Mouse (Mus musculus): ENCODE results near the gene Eogt.

Eogt gene

DNA sequence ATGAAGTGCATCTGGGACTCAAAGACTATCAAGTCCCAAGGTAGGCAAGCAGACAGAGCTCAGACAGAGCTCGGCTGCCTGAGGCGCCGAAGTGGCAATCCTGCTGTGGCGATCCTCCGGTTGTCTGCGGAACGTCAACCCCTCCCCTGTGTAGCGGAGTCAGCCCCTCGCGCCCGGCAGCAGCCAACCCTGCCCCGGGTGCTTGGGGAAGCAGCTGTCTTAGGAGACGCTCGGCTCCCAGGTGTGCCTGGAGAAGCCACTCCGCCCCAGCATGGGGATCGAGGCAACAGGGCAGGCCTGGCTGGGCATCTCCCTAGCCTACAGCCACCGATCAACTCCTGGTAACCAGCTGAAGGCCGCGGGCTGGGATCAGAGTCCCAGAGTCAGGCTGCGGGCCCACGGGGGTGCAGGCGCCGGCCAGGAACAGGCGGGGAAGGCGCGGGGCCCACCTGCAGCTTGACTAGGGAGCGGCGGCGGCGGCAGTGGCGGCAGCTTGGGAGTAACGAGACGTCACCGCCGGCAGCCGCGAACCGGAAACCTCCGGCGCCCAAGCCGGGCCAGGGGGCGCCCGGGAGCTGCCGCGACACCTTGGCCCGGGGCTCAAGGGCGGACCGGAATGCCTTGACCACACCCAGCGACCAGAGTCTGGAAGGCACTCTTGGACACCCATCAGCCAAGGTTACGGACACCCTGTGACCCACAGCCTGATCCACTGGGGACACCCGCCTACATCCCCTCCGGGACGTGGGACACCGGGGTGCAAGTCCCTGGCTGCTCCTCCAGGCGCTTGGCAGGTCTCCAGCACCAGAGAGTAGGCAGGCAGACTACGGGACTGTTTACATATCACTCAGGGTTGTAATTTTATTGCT is at the start of gene Eogt:
Eogt (minus strand) TSS at position 800 of the 869 bp plus-strand sequence.
- DNase-seq (ENCODE audit: extremely low read depth, insufficient read length, low spot score): peak; percentile 90

DNA sequence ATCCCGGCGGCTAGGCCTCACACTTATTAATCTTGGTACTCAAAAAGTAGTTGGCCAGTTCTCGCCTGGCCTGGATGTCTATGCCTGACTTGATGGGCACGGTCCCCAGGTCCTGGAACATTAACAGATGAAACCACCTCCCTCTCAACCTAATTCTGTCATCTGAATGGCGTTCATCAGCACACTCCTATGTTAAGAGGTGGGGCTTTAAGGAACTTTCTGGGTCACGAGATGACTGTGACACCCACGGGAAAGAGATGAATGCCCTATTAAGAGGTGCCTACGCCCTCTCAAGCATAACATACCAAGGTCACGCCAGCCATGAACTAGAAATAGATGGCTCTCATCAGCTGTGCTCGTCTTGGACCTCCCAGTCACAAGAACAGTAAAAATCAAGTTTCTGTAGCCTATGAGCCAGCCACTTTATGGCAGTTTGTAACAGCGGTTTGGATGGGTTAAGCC is 30.4 kb upstream of the Eogt start:
- no peak for DNase-seq (ENCODE audit: extremely low read depth, insufficient read length, low spot score)

GRCm38 (mm10) chr6:97178491-97179366 is 29.7 kb upstream of the Eogt start, which contains the start of gene Tmf1:
Gene Tmf1, minus strand, starts transcription at chr6:97179122.
- peak; percentile 91 for DNase-seq (ENCODE audit: extremely low read depth, insufficient read length, low spot score)

DNA sequence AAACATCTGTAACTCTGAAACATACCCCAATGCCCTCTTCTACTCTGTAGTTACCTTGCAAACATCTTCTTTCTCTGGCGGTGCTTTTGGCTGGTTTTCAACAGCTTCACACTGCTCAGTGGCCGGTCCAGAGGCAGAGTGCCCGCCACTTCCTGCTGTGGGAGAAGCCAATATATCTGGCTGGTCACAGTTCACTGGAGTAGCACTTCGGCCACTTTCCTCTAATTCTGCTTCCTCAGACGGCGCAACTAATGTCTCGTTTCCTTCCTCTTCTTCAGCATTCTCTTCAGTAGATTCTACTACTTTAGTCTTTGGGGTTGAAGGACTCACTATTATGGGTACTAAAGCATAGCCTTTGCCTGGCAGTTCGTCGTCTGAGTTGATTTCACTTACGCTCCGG is 26.7 kb upstream of the Eogt start:
- no peak for DNase-seq (ENCODE audit: extremely low read depth, insufficient read length, low spot score)

GRCm38 (mm10) chr6:97150156-97150555 is 1.2 kb upstream of the Eogt start:
- no peak for DNase-seq (ENCODE audit: extremely low read depth, insufficient read length, low spot score)

DNA sequence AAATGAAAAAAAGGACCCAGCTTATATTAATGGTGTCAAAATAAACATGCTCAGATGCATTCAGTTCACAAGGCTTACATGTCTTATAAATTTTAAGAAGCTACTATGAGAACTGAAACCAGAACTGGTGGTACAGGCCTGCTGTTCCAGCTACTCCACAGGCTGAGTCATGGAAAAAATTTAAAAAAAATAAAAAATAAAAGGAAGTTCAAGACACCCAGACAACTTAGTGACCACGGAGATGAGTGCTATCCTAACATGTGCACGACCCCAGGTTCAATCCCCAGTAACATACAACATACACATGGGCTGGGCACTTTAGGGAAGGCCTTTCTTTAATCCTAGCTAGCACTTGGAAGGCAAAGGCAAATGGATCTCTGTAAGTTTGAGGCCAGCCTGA is 739 bp upstream of the Eogt start:
- DNase-seq (ENCODE audit: extremely low read depth, insufficient read length, low spot score): no peak

DNA sequence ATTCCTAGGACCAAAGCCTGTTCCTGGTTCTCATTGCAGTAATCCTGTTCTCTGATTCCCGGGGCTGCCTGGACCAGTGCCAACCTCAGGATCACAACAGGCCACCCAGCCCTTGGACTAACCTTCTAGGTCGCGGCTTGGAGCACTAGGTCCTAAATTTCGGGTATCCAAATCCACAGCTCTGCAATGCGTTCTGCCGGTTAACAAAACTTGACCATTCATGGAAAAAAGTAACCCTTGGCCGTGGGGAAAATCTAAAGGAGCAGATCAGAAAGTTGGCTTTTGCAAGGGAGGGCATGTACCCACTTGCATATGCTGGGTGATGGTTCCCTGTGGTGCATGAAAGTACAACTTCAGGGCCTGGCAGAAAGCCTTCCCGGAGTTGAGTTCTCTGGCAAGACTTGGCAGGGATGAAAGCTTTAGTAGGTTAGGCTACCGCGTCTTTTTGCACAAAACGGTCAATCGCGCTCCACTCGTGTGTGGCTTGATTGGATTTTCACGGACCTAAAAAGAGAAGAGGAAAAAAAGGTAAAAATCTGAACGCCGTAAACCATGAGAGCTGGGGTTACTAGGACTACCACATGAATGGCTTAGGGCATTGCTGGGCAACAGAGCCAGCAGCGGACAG is 1.1 kb downstream of the Eogt start:
- DNase-seq (ENCODE audit: extremely low read depth, insufficient read length, low spot score): peak; percentile 36

DNA sequence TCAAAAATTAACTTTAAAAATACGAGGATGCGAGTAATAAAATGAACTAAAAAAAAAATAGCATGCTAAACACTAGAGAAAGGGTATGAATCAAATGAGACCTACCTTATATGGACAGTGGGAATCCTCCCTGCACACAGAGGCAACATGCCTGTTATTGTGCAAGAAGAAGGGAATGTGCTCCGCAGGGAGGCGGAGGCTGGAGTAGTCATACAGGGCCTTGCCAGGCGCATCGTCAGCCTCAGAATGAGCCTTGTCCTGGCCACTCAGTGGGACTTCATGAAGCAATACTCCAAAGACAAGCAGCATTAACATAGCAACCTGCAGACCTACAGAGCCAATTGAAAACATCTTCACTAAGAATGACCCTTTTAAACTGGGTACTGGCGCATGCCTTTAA is 3.8 kb downstream of the Eogt start:
- no peak for DNase-seq (ENCODE audit: extremely low read depth, insufficient read length, low spot score)

GRCm38 (mm10) chr6:97144359-97144758 is 4.6 kb downstream of the Eogt start:
- no peak for DNase-seq (ENCODE audit: extremely low read depth, insufficient read length, low spot score)

- DNase-seq (ENCODE audit: extremely low read depth, insufficient read length, low spot score): no peak
Observed at GRCm38 (mm10) chr6:97142611-97143010, 6.4 kb downstream of the Eogt start.

GRCm38 (mm10) chr6:97141811-97142210 is 7.2 kb downstream of the Eogt start:
- DNase-seq (ENCODE audit: extremely low read depth, insufficient read length, low spot score): no peak

GRCm38 (mm10) chr6:97132707-97133303 is 16.2 kb downstream of the Eogt start:
- DNase-seq (ENCODE audit: extremely low read depth, insufficient read length, low spot score): no peak

- DNase-seq (ENCODE audit: extremely low read depth, insufficient read length, low spot score): no peak
Observed at GRCm38 (mm10) chr6:97131808-97132207, 17.2 kb downstream of the Eogt start.

GRCm38 (mm10) chr6:97130979-97131378 is 18.0 kb downstream of the Eogt start:
- DNase-seq (ENCODE audit: extremely low read depth, insufficient read length, low spot score): no peak

- no peak for DNase-seq (ENCODE audit: extremely low read depth, insufficient read length, low spot score)
Observed at GRCm38 (mm10) chr6:97124336-97125010, 24.5 kb downstream of the Eogt start.

DNA sequence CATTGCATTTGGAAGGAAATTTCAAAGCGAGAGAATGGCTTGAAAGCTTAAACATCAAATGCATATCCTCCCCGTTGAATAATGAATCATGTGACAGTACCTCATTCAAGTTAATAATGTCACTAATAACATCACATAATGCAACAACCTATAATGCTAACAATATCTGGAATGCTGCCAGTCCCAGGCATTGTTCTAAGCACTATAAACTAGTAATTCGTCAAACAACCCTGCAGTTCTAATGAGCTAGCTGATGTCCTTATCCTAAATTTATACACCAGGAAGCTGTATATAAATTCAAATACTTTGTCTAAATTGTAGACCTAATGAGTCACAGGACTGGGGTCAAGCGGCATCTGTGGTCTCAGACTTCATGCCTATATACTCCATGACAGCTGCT is 28.1 kb downstream of the Eogt start:
- no peak for DNase-seq (ENCODE audit: extremely low read depth, insufficient read length, low spot score)

DNA sequence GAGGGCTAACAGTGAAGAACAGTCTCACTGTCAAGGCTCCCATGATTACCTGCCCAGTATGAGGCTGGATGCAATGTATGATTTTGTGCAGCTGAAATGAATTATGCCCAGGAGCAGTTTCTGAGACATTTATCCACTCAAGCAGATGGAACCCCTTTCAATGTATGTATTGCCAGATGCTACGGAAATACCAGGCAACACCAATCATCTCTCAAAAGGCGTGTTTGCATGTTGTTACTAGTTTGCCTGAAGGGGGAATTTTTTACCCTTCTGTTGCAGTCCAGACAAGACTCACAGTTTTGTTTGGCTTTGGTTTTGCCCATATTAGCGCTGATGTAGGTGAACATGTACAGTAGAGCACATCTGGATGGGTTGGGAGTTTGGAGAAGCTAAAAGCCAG is 30.7 kb downstream of the Eogt start:
- no peak for DNase-seq (ENCODE audit: extremely low read depth, insufficient read length, low spot score)

- DNase-seq (ENCODE audit: extremely low read depth, insufficient read length, low spot score): no peak
Observed at GRCm38 (mm10) chr6:97116896-97117295, 32.1 kb downstream of the Eogt start.

DNA sequence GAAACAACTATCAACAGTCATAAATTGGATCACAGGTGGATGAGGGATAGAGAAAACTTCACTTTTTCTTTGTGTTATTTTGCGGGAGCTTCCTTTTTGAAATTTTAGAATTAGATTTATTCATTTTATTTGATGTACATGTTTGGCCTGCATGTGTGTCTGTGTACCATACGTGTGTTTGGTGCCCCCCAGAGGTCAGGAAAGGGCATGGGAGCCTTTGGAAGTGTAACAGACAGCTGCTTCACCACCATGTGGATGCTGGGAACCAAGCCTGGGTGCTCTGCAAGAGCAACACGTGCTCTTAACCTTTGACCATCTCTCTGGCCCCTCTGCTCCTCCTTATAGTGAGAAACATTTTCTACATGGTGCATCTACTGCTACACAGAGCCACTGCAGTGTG is 34.2 kb downstream of the Eogt start:
- no peak for DNase-seq (ENCODE audit: extremely low read depth, insufficient read length, low spot score)

- DNase-seq (ENCODE audit: extremely low read depth, insufficient read length, low spot score): no peak
Observed at GRCm38 (mm10) chr6:97112177-97112576, 36.8 kb downstream of the Eogt start.
